Mouse (Mus musculus) E14TG2a.4 (cell line): ENCODE data around the gene Cox10.

Experiments used
- CTCF ChIP-seq: conservative IDR thresholded peaks from 2 replicates; pipeline ENCODE4 v1.5.1; 2014; ENCODE audit warnings: low read length
- POU5F1 ChIP-seq: IDR thresholded peaks from 2 replicates; pipeline ENCODE4 v1.6.1; 2014; ENCODE audit warnings: low read length, borderline replicate concordance

DNA sequence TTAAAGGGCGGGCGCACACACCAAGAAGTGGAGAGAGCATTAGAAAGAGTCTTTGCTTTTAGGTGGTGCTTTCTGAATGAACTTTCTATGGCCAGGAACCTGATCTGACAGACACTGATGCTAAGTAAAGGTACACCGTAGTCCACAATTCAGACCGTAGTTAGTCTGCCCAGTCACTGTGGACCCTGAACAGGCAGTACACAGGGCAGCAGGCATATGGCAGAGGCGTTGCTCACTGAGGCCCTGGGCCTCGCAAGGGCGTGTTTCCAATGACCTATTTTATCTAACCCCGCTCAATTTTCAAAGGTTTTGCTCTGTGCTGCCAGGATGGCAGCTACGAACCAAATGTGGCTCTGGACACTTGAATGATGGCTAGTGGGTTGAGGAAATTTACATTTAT, 107.8 kb downstream of the Cox10 start:
- TF ChIP-seq CTCF, result no peak
- no peak for TF ChIP-seq POU5F1
